Mouse (Mus musculus) kidney, postnatal 4 days (tissue): Measurements from ENCODE around the gene Fgl2.

ENCODE experiments used
- DNase-seq, 2 experiments: peaks; one replicate each; pipeline ENCODE4 v3.0.0; 2021; ENCODE audit warnings: mixed read lengths in 2 of 2

Fgl2 gene

DNA sequence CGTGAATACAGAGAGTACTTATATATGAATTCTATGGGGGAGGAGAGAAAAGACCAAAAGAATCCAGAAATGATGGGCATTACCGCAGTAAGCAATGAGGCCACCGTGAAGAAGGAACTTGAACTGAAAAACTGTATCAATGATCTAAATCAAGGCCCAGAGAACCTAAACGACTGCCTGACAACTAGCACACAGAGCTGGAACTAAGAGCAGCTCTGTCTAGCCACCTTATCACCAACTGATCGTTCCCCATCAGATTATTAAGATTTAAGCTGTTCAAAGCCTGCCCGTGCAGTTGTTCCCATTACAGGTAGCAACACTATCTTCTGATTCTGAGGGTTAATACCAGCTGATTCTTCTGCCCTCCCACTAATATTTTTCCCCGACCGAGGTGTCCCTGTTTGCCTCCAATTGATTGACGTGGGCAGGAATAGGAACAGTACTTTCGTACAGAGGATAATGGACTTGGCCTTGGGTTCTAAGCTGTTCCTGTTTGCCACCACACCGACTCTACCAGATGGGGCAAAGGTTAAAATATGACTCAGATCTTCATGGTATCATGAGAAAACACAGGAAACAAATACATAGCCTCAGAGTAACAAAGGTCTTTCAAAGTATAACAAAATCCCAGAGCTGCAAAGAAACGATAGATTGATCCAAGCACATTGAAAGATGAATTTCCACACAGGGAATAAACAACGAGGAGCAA, 12.0 kb downstream of the Fgl2 start:
- no peak for DNase-seq

DNA sequence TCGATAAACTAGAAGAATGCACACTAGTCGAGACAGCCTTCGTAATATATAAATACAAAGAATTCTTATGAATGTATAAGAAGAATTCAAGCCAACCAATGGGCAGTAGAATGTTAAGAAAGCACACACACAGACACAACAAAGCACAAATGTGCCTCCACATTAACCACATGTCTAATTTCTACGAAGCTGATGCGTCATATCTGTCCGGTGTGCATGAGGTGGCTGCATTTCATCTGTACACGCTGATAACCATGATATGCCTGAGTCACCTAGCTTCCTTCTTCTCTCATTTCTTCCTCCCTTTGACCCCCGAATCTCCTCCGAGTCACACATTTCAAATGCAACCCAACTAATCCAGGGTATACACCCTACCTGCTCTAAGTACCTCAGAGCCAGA, 12.5 kb downstream of the Fgl2 start:
- DNase-seq = no peak

DNA sequence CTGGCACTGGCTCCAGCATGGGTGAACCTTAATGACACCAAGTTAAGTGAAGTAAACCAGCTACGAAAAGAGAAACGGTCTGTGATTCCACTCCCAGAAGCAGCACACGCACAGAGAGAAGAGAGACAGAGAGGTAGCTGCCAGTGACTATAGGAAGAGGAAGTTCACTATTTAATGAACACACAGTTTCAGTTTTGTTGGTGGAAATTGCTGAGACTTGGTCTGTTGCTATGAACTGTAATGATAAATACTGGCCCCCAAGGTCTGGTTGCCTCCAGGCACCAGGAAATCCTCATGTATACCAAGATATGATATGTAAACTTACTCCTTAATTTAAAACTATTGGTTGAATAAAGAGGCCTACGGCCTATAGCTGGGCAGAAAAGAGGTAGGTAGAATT, 14.0 kb downstream of the Fgl2 start:
- DNase-seq = no peak

DNA sequence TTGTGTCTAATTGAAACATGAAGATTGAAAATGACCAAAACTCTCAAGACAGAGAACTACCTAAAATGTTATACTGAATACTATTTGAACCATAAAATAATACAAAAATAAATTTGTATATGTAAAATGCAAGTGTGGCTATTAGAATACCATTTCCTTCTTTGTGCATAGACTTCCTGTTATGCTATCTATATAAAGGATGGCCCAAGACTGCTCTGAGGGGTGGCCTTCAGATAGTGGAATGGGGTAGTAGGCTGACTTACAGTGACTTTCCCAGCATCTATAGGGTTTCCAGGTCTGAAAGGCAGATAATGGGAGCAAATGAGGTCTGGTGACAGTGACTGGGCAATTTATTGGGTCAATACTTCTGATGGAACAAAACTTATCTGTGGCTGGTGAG, 14.9 kb downstream of the Fgl2 start:
- no peak for DNase-seq

DNA sequence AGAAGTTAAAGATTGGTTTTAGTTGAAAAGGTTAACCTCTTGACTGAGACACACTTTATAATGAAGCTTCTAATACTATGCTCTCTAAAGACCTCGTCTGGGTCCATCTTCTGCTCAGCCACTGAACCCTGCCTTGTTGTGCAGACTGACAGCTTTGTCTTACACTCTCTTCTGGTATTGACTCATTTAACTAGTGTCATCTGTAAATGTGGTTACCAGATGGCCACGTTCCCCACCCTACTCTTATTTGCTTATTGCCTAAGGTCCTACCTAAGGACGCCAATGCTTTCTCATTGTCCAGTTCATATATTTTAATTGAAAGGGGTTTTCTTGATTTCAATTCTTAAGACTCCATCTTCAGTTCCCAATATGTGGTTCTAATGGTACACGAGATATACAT, 16.4 kb downstream of the Fgl2 start:
- DNase-seq = no peak

DNA sequence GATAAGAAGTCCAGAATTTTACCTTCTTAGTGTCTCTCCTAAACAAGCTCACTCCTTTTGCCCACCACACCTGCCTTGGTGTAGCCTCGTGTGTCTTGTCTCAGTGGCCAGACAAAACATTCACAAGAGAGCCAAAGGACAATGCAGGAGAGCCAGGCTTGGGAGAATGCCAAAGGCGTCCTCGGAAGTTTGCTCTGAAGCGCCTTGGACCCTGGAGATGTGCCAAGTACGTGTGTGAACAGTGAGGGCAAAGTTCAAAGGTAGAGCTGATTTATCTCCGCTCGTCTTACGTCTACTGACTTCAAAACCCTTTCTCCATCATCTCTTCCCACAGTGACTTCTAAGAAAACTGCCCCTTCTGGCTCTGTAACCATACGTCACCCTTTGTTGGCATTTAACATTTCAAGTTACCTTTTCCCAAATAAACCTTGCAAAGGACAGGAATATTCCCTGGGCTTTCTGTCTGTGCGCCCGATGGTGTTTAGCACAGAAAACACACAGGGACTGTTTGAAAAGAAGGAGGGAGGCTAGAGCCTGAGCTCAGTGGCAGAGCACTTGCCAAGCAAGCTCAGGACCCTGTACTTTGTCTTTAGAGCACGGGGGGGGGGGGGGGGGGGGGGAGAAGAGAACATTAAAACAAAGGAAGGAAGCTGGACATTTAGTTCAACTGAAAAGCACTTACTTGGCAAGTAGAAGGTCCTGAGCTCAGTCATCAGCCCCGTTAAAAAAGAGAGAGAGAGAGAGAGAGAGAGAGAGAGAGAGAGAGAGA, 19.4 kb downstream of the Fgl2 start:
- peak; percentile 46 to 72 for DNase-seq

DNA sequence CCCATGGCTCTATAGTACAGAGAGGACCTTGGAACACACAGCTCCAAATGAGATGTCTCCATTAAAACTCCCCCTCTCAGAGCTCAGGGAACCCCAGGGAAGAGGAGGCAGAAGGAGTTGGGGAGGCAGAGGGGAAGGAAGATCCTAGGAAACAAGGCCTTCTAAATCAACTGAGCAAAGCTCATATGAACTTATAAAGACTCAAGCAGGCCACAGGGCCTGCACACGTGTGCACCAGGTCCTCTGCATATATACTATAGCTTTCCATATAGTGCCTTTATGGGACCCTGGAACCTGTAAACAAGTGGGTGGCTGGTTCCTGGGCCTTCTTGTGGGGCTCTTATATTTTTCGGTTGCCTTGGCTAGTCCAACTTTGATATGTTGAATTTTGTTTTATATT, 22.1 kb downstream of the Fgl2 start:
- no peak for DNase-seq

DNA sequence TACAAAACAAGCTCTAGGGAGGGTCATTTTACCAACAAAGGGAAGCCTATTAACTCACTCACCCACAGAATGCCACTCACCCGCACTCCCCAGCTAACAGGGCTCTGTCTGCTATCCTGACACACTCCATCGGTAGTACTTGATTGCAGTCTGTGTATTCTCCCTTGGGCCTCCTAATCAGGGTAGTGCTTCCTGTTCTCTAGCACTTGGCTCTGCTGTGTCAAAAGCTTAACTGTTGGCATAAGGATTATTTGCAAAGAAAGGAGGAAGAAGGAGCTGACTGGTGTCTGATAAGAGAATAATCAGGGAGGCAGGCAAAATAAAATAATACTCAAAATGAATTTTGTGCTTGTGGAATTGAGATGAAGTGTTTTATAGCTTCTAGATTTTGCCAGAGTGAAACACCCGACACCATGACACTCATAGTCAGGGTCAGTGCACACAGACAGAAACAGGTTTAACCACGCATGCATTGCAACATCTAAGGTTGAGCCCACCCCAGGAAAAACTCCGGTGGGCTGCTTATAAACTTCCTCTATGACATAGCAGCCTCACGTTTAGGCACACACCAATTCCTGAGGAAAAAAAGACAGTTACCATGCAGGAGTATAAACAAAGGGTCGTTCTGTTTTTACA, 22.9 kb downstream of the Fgl2 start:
- no peak for DNase-seq

DNA sequence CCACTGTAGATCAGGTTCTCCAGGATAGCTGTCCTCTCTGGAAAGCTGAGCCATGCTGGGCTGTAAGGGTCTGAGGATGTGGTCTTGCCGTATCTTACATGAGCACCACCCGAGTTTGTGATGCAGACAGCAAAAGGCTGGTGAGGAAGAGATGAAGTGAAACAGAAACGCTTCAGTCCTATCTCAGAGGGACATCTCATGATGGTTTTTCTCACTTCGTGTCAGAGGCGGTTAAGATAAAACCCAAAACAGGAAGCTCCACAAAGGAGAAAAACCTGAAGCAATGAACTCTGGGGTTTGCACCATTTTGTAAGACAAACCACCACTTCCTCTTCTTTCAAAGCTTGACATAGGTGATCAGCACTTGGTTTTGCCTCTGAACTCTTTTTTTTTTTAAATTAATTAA, 38.8 kb downstream of the Fgl2 start:
- DNase-seq = no peak

DNA sequence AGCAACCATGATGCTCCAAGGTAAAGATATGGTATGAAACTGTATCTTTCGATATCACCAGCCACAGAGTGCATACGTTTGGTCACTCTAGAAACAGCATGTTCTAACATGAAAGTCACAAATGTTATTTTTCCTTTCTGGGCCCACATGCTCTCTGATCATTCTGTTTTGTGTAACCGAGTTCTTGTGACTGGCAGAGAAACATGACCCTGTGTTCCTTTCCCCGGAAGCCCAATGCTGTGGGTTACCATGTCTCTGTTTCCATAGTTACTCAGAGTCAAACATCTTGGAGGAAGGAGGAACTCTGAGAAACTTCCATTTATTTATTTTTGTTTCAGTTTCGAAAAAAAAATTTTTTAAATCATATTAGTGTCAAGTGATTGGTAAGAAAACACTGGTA, 39.6 kb downstream of the Fgl2 start:
- no peak for DNase-seq

DNA sequence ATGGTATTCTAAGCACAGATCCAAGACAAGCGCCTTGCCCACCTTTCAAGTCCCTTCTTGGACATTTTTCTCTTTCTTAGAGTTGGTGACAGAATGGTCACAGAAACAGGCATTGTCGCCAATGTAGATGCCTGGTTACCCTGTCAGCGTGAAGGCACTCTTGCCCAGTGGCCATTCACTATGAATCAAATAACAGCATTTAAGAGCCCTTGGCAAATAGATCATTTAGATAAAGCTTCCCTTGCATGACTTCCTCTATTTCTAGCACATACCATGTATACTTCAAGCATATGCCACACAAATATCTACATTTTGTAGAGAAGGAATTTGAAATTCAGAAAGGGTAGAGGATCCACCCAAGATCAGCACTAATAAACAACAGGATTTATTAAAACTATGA, 40.9 kb downstream of the Fgl2 start:
- no peak for DNase-seq

DNA sequence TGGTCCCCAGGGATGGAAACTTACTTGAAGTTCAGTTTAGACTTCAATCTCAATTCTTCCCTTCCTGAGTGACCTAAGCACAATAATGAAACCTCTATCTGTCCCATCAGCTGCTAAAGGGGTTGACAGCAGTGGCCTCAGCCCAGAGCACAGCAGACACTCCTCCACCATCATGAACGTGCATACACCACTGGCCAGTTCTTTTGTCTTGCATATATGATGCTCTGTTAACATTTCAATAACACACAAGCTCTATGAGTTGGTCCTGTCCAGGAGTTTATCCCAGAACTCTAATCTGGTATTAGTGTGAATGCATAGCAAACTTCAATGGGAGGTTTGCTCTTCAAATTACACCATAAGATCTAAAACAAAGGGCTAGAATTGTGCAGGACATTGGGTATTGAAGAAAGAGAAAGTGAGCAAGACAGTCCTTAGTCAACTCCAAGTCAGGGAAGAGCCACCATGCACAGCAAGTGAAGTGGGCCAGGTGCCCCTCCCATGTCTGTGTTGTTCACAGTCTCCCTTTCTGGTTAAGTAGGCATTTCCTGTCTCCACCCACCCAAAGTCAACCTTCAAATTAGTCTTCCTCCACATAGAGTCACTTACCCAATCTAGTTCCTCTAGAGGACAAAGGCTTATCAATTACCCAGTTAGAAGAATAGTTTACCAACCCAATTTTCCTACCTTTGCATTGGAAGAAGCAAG, 41.8 kb downstream of the Fgl2 start:
- DNase-seq = no peak

DNA sequence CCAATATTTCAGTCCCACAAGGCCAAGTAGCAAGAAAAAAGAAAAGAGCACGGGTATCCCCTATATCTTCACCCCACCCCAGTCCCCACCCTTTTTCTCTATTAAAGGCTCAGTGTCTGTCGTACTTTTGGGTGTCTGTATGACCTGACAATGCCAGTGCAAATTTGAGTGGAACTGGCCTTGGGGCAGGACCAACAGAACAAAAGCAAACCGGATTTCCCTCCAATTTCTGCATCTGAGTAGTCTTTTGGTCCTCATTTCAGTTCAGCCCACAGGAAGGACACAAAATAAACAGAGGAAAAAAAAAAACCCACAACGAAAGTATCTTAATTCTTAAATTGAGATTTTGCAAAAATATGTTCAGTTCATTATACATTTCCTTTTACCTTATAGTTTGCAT, 46.2 kb downstream of the Fgl2 start:
- DNase-seq = no peak

DNA sequence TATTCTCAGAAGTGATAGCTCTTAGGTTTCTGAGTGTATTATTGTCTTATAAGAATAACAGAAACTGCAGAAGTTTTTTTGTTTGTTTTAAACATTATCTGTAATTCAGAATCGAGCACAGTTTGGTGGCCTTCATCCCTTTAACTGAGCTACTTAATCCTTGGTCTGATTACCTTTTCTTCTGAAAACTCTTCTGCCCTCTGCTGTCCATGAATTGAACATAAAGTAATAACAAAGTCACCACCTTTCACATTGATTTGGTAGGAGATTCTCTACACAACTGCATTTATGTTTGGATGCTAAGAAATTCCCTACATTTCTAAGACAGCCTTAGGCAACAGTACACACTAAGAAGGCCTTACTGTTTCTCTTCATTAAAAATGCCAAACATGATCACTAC, 48.2 kb downstream of the Fgl2 start:
- no peak for DNase-seq

DNA sequence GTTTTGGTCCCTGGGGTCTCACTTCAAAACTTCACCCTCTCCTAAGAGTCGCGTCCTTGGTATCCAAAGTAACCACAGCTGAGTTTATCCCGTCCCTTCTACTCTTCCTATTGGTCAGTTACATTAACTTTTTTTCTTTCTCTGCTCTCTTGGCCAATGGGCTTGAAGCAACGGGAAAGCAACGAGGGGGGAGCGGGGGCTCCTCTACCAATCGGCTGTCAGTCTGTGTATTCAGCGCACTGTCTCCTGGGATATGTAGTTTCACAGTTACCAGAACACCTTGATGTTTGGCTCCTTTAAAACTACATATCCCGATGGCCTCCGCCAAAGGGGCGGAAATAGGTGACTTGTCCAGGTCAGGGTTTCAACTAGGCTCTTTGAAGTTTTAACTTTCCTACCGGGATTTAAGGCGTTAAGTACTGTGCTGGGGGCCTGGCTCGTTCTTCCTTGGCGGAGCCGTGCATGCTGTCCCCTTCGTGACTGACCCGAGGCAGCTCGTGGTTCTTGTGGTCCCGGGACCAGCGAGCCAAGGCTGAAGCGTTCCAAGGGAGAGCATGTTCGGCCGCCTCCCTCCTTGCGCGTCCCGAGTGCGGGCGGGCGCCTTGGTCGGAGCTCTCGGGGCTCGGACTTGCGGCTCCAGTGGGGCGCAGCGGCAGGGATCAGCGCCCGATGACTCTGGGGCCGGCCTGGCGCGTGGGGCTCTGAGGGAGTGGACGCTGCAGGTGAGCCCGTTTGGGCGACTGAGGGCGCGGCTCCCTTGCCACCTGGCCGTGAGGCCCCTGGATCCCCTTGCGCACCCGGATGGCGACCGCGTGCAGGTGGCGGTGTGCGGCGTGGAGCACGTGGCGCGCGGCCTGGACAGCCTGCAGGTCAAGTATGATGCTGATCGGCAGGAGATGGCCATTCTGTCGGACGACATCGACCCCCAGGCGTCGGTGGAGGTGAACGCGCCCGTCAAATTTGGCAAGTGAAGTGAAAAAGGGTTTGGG, 52.5 kb downstream of the Fgl2 start, which contains the start of the genes Ccdc146 and Fam185a:
Gene Ccdc146 (minus strand): TSS at position 64 of the 989 bp plus-strand sequence.
Gene Fam185a (plus strand): TSS at position 345 of the 989 bp plus-strand sequence.
- peak; percentile 93 to 97 for DNase-seq

DNA sequence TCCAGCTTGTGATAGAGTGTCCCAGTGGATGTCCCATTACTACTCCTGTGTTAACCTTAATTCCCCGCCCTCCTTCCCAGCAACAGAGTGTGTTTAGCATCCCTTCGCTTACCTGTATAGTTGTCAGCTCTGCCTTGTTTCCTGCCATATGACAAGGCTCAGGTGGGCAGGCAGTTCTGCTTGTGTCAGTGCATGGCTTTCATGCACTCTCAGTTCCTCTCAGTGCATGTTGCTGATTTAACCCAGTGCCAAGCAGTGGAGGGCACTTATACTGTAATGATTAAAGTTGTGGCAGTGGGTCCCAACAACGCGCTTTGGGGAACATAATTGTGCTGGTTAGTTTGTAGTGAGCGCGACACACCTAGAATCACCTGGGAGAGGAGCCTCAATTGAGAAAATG, 54.2 kb downstream of the Fgl2 start:
- no peak for DNase-seq
